Mouse (Mus musculus) midbrain, embryonic 13.5 days (tissue): ENCODE measurements at regions not wholly inside any gene's neighbourhood (a gene's known extent, or its start where the extent isn't known, plus 50 kb on each side); places are given as distances from the start of the nearest gene placed in this dataset.
A peak's percentile ranks its signal among the peaks of the same experiment; 100 is the strongest.

Source experiments
- ATAC-seq: fragments of 200-750 bp; cut with Nextera tagmentation; 2 replicates; pipeline ENCODE4 v1.8.0; 2017; ENCODE audit warnings: mild to moderate bottlenecking, moderate TSS enrichment, moderate library complexity
- H3K27ac ChIP-seq: fragments of 300-500 bp; sonication (generic); 2 replicates; pipeline ENCODE4 v1.5.1; 2015; ENCODE audit warnings: inconsistent platforms, mild to moderate bottlenecking, moderate library complexity
- H3K27me3 ChIP-seq: fragments of 300-500 bp; sonication (generic); 2 replicates; pipeline ENCODE4 v1.6.1; 2015; ENCODE audit warnings: mild to moderate bottlenecking, inconsistent platforms
- H3K36me3 ChIP-seq: fragments of 300-500 bp; sonication (generic); 2 replicates; pipeline ENCODE4 v1.6.1; 2015; ENCODE audit warnings: mild to moderate bottlenecking, inconsistent platforms
- H3K4me1 ChIP-seq: fragments of 300-500 bp; sonication (generic); replicated peaks from 2 replicates; pipeline ENCODE4 v1.6.1; 2015; ENCODE audit warnings: inconsistent platforms
- H3K4me2 ChIP-seq: fragments of 300-500 bp; sonication (generic); replicated peaks from 2 replicates; pipeline ENCODE4 v1.6.1; 2015; ENCODE audit warnings: moderate library complexity, mild to moderate bottlenecking, inconsistent platforms
- H3K4me3 ChIP-seq: fragments of 300-500 bp; sonication (generic); replicated peaks from 2 replicates; pipeline ENCODE4 v1.5.1; 2015; ENCODE audit warnings: mild to moderate bottlenecking, inconsistent platforms
- H3K9ac ChIP-seq: fragments of 300-500 bp; sonication (generic); replicated peaks from 2 replicates; pipeline ENCODE4 v1.6.1; 2015; ENCODE audit warnings: mild to moderate bottlenecking, inconsistent platforms
- H3K9me3 ChIP-seq: fragments of 300-500 bp; sonication (generic); 2 replicates; pipeline ENCODE4 v1.6.1; 2016; ENCODE audit warnings: mild to moderate bottlenecking, inconsistent platforms
- WGBS: fragments of 180-500 bp; shearing (Covaris S2); methylation state at CpG from one replicate; pipeline ENCODE4 v1.1.7; 2015; 5-methylcytosine and 5-hydroxymethylcytosine counted together

DNA sequence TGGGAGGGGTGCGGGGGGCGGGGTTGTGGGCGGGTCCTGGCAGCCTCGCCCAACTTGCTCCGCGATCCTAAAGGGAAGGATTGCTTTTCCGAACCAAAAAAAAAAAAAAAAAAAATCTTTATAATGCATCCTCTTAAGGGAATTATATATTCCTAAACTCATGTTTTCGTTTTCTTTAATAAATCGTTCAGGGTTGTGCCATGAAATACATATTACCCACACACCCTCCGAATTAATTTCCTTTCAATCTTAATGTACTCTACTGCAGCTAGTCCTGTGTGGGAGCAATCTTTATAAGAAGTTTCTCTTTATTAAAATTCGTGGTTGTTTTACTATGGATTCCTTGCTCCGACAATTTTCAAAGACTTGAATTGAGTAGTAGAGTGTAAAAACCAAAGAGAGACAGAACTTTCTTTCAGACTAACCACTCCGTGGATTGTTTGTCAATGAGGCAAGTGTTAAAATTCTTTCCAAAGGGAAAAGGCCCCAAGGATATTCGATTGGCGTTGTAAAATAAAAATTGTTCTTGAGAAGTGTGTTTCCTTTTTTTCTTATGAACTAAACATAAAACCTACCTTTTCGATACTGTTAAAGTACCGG, 253.6 kb upstream of the Nfe2l3 start:
- no peak overlapping the region for H3K27ac ChIP-seq
- H3K27me3 ChIP-seq = peaks cover 94% of the 10 kb centered on the region
- no peak overlapping the region for H3K4me2 ChIP-seq
- H3K36me3 ChIP-seq = no peaks in the 10 kb centered on the region
- H3K9me3 ChIP-seq = no peaks in the 10 kb centered on the region
- H3K9ac ChIP-seq = no peak overlapping the region
- peaks cover 7% of the 10 kb centered on the region; the same call in 1 of the 2 replicates for H3K4me1 ChIP-seq
- H3K4me3 ChIP-seq = no peak overlapping the region
- ATAC-seq = peak; percentile 53
- 5% methylated on average over 17 of the region's 17 CpGs for whole genome bisulfite sequencing

DNA sequence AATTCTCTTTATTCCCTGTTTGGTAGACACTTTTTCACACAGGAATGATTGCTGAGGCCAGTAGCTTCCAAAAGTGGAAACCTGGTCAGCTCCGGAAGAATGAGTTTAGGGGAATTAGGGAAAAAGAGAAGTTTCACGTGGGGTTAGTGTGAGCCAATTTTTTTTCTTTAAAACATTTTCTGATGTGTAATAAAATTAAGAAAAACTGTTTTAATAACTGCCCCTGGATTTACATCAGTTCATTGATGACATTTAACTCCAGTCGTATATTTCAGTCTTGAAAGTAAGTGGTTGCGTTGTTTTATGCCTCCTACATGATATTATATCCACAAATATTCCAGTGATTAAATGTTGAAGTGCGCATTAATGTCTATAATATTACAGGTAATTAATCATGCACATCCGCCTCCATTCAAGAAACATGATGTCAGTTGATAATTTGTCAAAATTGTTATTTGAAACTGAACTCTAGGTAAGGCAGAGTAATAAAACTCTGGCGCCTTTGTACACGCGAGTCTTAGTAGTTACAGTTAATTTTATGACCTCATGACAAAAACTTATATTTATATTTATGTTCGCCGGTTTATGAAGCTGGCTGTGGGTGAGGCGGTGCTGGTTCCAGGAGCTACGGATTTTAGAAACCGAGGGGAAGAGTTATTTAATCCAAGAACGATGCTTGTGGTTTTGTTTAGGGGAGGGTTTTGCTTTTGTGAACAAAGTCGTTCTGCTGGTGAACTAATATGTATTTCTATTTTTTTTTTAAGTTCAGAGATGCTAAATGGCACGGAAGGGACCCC, 252.5 kb upstream of the Nfe2l3 start:
- Histone ChIP-seq H3K36me3 (no peaks in the 10 kb centered on the region), H3K27me3 (peaks cover 94% of the 10 kb centered on the region), H3K9me3 (no peaks in the 10 kb centered on the region), H3K27ac (no peak overlapping the region), H3K4me2 (no peak overlapping the region), H3K4me1 (no peaks in the 10 kb centered on the region), H3K9ac (no peak overlapping the region), H3K4me3 (no peak overlapping the region)
- 7% methylated on average over 17 of the region's 17 CpGs for WGBS
- ATAC-seq = no peak

DNA sequence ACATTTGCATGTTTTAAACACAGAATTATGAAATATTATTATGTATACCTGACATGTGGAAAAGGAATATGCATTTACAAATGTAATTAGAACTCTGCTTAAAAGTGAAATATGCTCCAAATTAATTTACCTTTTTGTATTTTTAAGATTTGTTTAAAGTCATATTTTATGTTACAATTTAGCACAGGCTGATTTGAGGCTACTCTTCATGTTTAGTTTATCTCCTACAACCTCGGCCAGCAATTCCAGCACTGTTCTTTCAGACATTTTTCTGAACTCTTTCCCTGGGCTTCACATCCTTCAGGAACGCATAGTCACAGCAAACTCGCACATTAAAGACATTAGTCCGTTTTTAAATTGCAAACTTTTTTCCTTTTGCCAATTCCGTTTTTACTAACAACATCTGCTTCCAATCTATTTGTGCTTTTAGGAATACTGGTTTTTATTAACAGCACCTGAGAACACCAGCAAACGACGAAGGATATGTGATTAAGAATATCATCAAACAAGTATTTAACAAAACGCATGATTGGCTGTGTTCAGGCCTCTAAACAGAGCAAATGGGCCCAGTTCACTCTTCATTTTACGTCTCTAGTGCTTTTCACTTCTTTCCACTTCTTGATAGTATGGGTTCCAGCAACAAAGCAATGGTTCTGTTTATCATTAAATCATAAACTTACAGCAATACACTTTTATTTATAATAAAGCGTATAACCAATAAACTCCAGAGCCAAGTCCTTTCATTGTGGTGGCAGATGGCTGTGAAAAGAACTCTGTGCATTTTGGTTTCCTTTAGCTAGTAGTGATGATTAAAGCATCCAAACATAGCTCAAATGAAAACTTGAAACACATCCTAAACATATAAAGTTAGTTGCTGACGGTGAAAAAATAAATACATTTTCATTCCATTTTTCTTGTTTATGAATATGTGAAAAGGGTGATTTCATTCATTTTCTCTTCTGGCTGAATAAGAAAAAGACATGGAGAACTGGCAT, 251.3 kb upstream of the Nfe2l3 start:
- H3K4me1 ChIP-seq = no peaks in the 10 kb centered on the region
- H3K27ac ChIP-seq = no peak overlapping the region
- no peak overlapping the region for H3K4me3 ChIP-seq
- H3K9me3 ChIP-seq = no peaks in the 10 kb centered on the region
- no peak overlapping the region for H3K9ac ChIP-seq
- ATAC-seq = no peak
- 7% methylated on average over 11 of the region's 11 CpGs for WGBS
- no peaks in the 10 kb centered on the region for H3K36me3 ChIP-seq
- no peak overlapping the region for H3K4me2 ChIP-seq
- peaks cover 94% of the 10 kb centered on the region for H3K27me3 ChIP-seq

DNA sequence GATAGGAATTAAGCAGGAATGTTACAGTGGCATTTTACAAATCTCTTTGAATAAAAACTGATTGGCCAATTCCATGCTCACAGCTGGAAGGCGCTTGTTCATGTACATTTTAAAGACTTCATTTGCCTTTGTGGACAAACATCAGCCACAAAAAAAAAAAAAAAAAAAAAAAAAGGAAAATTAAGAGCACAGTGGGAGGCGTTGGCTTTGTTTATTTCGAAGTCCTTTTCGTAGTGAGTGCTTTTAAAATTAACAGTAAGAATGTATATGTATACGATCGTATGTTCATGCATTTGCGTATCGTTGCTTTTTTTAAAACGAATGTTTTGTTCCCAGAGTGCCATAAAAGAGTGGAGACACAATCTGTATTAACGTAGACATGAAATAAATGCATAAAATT, 250.6 kb upstream of the Nfe2l3 start:
- H3K9me3 ChIP-seq = no peaks in the 10 kb centered on the region
- 26% methylated on average over 10 of the region's 10 CpGs for WGBS
- H3K4me1 ChIP-seq = no peaks in the 10 kb centered on the region
- ATAC-seq = no peak
- no peak overlapping the region for H3K4me3 ChIP-seq
- H3K4me2 ChIP-seq = no peak overlapping the region
- H3K36me3 ChIP-seq = no peaks in the 10 kb centered on the region
- peaks cover 94% of the 10 kb centered on the region for H3K27me3 ChIP-seq
- H3K27ac ChIP-seq = no peak overlapping the region
- no peak overlapping the region for H3K9ac ChIP-seq

DNA sequence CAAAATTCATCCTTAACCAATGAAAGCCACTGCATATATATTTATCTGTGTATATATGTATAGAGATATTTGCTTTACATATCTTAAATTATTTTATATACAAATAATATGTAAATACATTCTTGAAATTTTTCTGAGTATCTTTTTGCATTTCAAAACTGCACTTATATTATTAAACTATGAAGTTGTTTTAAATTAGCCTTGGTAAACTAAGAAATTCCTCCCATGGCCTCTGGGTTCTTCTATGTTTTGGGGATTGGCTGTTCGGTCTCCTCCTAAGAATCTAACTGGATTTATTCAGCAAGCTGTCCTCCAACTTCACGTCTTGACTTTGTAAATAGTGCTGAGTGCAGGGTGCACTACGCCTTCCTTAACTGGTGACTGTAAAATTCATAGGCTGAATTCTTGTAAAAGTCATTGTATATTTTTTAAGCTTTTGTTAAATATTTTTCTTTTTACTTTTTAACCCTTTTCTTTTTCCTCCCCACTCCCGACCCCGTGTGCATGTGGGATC, 249.6 kb upstream of the Nfe2l3 start:
- WGBS = 9% methylated on average over 5 of the region's 5 CpGs
- H3K9me3 ChIP-seq = no peaks in the 10 kb centered on the region
- no peak overlapping the region for H3K4me2 ChIP-seq
- no peak overlapping the region for H3K9ac ChIP-seq
- ATAC-seq = no peak
- peaks cover 94% of the 10 kb centered on the region for H3K27me3 ChIP-seq
- H3K4me3 ChIP-seq = no peak overlapping the region
- H3K4me1 ChIP-seq = no peaks in the 10 kb centered on the region
- H3K36me3 ChIP-seq = no peaks in the 10 kb centered on the region
- no peak overlapping the region for H3K27ac ChIP-seq

DNA sequence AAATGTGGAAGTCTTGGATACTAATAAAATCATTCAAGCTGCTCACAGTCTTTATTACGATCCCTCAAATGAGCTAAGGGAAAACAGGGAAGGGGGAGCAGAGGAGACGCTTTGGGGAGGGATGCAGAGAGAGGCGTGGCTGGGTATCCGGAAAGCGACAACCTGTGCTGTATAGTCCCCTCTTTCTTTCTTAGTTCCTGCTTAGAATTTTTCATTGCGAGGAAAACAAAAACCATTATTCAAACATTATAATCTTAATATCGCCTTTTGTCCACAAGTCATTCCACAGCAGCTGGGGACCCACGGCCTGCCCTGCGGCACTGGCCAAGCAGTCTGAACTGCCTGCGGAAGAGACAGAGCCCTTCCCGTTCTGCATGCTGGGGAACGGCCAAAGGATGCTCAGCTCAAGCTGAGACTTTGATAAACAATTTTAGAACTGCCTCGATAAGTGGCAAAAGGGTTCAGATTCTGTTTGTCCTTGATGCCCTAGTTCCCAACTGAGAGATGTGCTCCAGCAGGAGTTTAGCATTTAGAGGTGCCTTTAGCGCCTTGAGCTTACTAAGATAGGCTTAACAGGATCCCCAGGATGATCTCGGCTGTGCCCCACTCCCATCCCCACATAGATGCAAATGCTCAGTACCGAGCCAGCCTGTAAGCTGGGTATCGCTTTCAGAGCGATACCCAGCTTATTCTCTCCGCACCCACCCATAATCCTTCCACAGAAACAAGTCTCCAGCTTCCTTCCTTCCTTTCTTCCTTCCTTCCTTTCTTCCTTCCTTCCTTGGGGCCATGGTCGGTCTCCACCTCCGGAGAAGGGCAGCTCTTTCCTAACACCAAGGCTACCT, 248.7 kb upstream of the Nfe2l3 start:
- H3K4me2 ChIP-seq = no peak overlapping the region

DNA sequence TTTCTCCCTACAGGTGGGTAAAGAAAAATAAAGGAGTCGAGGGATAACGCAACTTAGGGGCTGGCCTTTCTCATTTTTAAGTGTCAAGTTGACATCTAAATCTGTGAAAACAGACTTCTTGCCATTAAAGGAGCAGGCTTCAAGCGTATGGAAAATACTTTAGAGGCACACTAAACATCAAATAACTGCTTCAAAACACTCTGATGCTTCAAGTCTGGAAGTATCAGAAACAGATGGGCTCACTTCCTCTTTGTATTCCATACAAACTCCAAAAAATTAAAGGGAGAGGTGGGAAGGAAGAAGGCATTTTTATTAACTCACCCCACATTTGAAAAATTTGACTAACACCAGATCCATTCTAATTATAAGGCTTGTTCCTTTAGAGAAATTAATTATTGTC, 248.0 kb upstream of the Nfe2l3 start:
- no peaks in the 10 kb centered on the region for H3K9me3 ChIP-seq
- no peaks in the 10 kb centered on the region for H3K4me1 ChIP-seq
- H3K9ac ChIP-seq = no peak overlapping the region
- WGBS = 5% methylated on average over 3 of the region's 3 CpGs
- no peak for ATAC-seq
- peaks cover 95% of the 10 kb centered on the region for H3K27me3 ChIP-seq
- H3K4me3 ChIP-seq = no peak overlapping the region
- no peaks in the 10 kb centered on the region for H3K36me3 ChIP-seq
- H3K4me2 ChIP-seq = no peak overlapping the region
- H3K27ac ChIP-seq = no peak overlapping the region

More for the DNA sequence above, 248.7 kb upstream of the Nfe2l3 start:
- Histone ChIP-seq H3K27ac (no peak overlapping the region), H3K9ac (no peak overlapping the region), H3K36me3 (no peaks in the 10 kb centered on the region), H3K4me1 (no peaks in the 10 kb centered on the region), H3K9me3 (no peaks in the 10 kb centered on the region), H3K27me3 (peaks cover 95% of the 10 kb centered on the region), H3K4me3 (no peak overlapping the region)
- no peak for ATAC-seq
- under 1% methylated on average over 21 of the region's 21 CpGs for WGBS

DNA sequence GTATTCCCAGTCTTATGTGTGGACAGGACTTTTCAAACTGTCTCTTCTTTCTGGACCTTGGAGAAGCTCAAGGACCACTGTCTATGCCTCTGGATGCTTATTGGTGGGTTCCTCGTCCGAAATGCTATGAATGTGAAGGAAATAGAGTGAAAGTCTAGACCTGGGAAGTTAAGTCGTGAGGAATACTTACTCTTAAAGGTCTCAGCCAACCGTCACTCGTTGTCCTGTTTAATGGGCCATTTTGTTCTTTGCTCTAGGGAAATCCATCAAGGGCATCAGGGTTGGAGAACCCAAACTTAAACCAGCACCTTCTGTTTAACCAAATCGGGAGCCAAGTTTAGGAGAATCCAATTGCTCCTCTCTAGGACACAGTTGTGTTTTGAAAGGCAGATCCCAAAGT, 247.3 kb upstream of the Nfe2l3 start:
- H3K36me3 ChIP-seq = no peaks in the 10 kb centered on the region

DNA sequence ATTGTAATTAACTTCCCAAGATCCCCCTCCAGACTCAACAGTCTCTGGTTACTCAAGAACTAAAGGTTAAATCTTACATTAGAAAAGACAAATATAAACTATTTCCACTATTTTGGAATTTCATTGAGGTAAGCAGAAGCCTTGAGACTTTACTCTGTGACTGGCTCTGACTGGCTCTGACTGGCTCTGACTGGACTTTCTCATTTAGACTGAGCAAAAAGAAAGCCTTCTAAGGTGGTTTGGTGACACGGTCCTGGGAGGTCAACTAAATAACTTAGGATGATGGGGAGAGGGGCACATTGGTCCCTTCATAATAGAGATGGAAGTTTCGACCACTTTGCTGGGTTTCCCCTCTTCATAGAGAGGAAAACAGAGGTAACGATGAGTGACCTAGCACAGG, 243.3 kb upstream of the Nfe2l3 start:
- no peak overlapping the region for H3K4me3 ChIP-seq
- no peak overlapping the region for H3K27ac ChIP-seq
- H3K27me3 ChIP-seq = peaks cover 98% of the 10 kb centered on the region
- no peaks in the 10 kb centered on the region for H3K36me3 ChIP-seq
- H3K4me1 ChIP-seq = peaks cover 8% of the 10 kb centered on the region; the same call in 1 of the 2 replicates
- H3K4me2 ChIP-seq = no peak overlapping the region
- WGBS = 82% methylated on average over 3 of the region's 3 CpGs
- H3K9ac ChIP-seq = no peak overlapping the region
- ATAC-seq = no peak
- H3K9me3 ChIP-seq = no peaks in the 10 kb centered on the region

More for the DNA sequence above, 247.3 kb upstream of the Nfe2l3 start:
- 26% methylated on average over 6 of the region's 6 CpGs for WGBS
- Histone ChIP-seq H3K9ac (no peak overlapping the region), H3K4me1 (no peaks in the 10 kb centered on the region), H3K4me3 (no peak overlapping the region), H3K4me2 (no peak overlapping the region), H3K27ac (no peak overlapping the region), H3K27me3 (peaks cover 95% of the 10 kb centered on the region), H3K9me3 (no peaks in the 10 kb centered on the region)
- no peak for ATAC-seq

DNA sequence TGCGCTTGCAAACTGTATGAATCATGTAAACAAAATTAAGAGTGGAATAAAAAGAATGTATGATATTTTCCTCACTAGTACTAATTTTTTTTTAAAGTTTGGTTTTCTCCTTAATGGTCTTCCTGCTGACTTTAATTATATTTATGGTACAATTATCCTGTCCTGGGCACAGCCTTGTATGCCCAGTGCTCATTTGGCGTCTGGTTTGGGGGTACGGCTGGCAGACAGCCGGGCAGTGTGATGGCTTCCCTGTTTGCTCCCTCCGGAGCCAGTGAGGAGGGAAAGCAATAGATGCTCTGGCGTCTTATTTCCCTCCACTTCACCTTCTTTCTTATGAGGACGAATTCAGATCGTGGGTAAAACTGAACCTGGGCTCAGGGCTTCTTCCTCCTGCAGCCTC, 239.6 kb upstream of the Nfe2l3 start:
- Histone ChIP-seq H3K4me1 (peaks cover 8% of the 10 kb centered on the region; the same call in 1 of the 2 replicates), H3K9me3 (no peaks in the 10 kb centered on the region), H3K4me3 (no peak overlapping the region), H3K9ac (no peak overlapping the region), H3K4me2 (no peak overlapping the region), H3K27me3 (peaks cover 77% of the 10 kb centered on the region), H3K27ac (no peak overlapping the region), H3K36me3 (no peaks in the 10 kb centered on the region)
- ATAC-seq = no peak
- WGBS = 32% methylated on average over 8 of the region's 8 CpGs

DNA sequence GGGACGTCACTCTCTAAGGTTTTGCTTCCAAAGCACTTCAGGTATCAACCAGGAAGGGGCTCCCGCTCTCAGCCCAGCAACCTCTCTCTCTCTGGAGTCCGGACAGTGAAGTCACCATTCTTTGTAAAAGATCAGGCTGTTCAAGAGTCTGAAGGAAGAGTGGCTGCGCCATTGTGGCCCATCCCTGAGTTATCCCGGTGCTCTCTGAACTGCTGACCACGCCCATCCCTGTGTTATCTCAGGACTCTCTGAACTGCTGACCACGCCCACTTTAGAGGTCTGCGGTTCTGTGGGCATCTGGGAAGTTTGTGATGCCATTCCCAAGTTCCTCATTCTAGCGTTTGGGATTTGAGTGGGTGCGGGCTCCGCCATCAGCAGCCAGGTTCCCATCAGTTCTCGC, 239.1 kb upstream of the Nfe2l3 start:
- peaks cover 71% of the 10 kb centered on the region for H3K27me3 ChIP-seq
- no peak overlapping the region for H3K9ac ChIP-seq
- H3K4me2 ChIP-seq = no peak overlapping the region
- H3K9me3 ChIP-seq = no peaks in the 10 kb centered on the region
- ATAC-seq = no peak
- no peak overlapping the region for H3K27ac ChIP-seq
- no peaks in the 10 kb centered on the region for H3K36me3 ChIP-seq
- H3K4me3 ChIP-seq = no peak overlapping the region
- H3K4me1 ChIP-seq = peaks cover 8% of the 10 kb centered on the region; the same call in 1 of the 2 replicates
- WGBS = 15% methylated on average over 12 of the region's 12 CpGs
